Mouse (Mus musculus) layer of hippocampus, adult 11-12 months (tissue): ENCODE data around the gene As3mt.
"Not testable (repeated sequence)": the region's sequence is repeated elsewhere in the genome, so short reads cannot be mapped to it uniquely, and the experiment has no call there.

Experiments
- DNase-seq: peaks from one replicate; pipeline ENCODE4 v3.0.0; 2022; ENCODE audit warnings: low spot score

As3mt gene

GRCm38 (mm10) chr19:46752235-46752634, 45.0 kb downstream of the As3mt start:
- DNase-seq = no peak

- DNase-seq = no peak
Measured at GRCm38 (mm10) chr19:46755066-46755465, 47.8 kb downstream of the As3mt start.

GRCm38 (mm10) chr19:46756221-46756620, 49.0 kb downstream of the As3mt start:
- no peak for DNase-seq

GRCm38 (mm10) chr19:46759096-46759495, 51.8 kb downstream of the As3mt start:
- no peak for DNase-seq

- not testable (repeated sequence) for DNase-seq
Measured at GRCm38 (mm10) chr19:46759909-46760308, 52.7 kb downstream of the As3mt start.

- DNase-seq = peak; percentile 89
Measured at GRCm38 (mm10) chr19:46760375-46761160, 53.3 kb downstream of the As3mt start.

GRCm38 (mm10) chr19:46761247-46761946, 54.1 kb downstream of the As3mt start, which contains the start of gene Cnnm2:
Gene Cnnm2 (plus strand): TSS chr19:46761596.
- peak; percentile 100 for DNase-seq

- DNase-seq = no peak
Measured at GRCm38 (mm10) chr19:46761971-46762290, 54.7 kb downstream of the As3mt start.

- DNase-seq = peak; percentile 37
Measured at GRCm38 (mm10) chr19:46762291-46762991, 55.2 kb downstream of the As3mt start.

GRCm38 (mm10) chr19:46762992-46763342, 55.7 kb downstream of the As3mt start:
- no peak for DNase-seq

GRCm38 (mm10) chr19:46763356-46763755, 56.1 kb downstream of the As3mt start:
- no peak for DNase-seq

GRCm38 (mm10) chr19:46763932-46764762, 56.9 kb downstream of the As3mt start:
- DNase-seq = no peak

GRCm38 (mm10) chr19:46764763-46765117, 57.5 kb downstream of the As3mt start:
- DNase-seq = no peak

GRCm38 (mm10) chr19:46766125-46766524, 58.9 kb downstream of the As3mt start:
- no peak for DNase-seq

- no peak for DNase-seq
Measured at GRCm38 (mm10) chr19:46769759-46770158, 62.5 kb downstream of the As3mt start.

GRCm38 (mm10) chr19:46771801-46772200, 64.5 kb downstream of the As3mt start:
- no peak for DNase-seq

GRCm38 (mm10) chr19:46776391-46776790, 69.1 kb downstream of the As3mt start:
- no peak for DNase-seq

GRCm38 (mm10) chr19:46776850-46777249, 69.6 kb downstream of the As3mt start:
- DNase-seq = no peak

GRCm38 (mm10) chr19:46777928-46778680, 70.8 kb downstream of the As3mt start:
- no peak for DNase-seq

GRCm38 (mm10) chr19:46779130-46779529, 71.9 kb downstream of the As3mt start:
- DNase-seq = not testable (repeated sequence)

GRCm38 (mm10) chr19:46784038-46784437, 76.8 kb downstream of the As3mt start:
- no peak for DNase-seq
